Mouse (Mus musculus) C2C12 (cell line): ENCODE data around the gene Kif3a.

Source experiments
- CTCF ChIP-seq: IDR thresholded peaks from one replicate; pipeline ENCODE4 v1.5.1; 2011; ENCODE audit not compliant: control insufficient read depth, insufficient read depth, insufficient read length
- MYOG ChIP-seq: IDR thresholded peaks from one replicate; pipeline ENCODE4 v1.6.1; 2011; ENCODE audit not compliant: control insufficient read depth, insufficient read length; ENCODE audit errors: extremely low read depth

DNA sequence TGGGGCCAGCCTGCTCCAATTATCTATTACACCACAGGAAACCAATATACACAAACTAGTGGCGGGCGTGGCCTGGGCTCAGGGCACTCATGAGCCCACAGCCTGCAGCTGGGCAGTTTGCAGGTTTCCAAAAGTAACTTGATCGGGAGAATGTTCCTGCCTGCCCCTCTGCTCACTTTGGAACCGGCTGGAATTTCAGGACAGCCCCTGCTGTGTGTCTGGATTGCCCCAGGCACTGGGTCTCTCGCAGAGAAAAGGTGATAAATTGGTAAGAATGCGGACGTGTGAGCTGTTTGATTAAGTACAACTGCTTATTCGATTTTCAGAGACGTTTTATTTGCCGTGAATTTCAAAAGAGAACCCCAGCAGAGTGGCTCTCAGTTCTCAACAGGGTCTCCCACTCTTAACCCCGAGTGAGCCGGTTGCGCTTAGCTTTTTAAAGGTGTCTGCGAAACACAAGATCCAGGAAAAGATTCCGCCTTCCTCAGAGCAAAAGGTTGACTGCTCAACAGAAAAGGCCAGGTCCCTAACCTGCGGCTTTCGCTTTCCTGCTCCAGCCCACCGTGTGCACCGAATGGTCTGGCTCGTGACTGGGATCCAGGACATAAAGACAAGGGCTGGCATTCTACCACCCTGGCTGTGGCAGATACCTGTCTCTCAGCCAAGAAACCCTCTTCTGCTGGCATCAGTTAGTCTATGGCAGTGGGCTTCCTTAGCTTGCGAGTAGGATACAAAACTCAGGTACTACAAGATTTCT lies 70.0 kb downstream of the Kif3a start:
- TF ChIP-seq CTCF (no peak), MYOG (no peak)
